Mouse (Mus musculus) C2C12 (cell line): ENCODE results near the gene Myo9a.

Experiments
- CTCF ChIP-seq: IDR thresholded peaks from one replicate; pipeline ENCODE4 v1.5.1; 2011; ENCODE audit not compliant: control insufficient read depth, insufficient read depth, insufficient read length
- FOSL1 ChIP-seq: IDR thresholded peaks from one replicate; pipeline ENCODE4 v1.8.0; 2011; ENCODE audit warnings: mild to moderate bottlenecking, low read length; ENCODE audit not compliant: poor library complexity, insufficient read depth, severe bottlenecking
- MAX ChIP-seq: IDR thresholded peaks from one replicate; pipeline ENCODE4 v1.6.1; 2011; ENCODE audit warnings: mild to moderate bottlenecking, control low read depth
- USF1 ChIP-seq: IDR thresholded peaks from one replicate; pipeline ENCODE4 v1.6.1; 2011; ENCODE audit warnings: low read depth, mild to moderate bottlenecking, control low read depth, moderate library complexity

DNA sequence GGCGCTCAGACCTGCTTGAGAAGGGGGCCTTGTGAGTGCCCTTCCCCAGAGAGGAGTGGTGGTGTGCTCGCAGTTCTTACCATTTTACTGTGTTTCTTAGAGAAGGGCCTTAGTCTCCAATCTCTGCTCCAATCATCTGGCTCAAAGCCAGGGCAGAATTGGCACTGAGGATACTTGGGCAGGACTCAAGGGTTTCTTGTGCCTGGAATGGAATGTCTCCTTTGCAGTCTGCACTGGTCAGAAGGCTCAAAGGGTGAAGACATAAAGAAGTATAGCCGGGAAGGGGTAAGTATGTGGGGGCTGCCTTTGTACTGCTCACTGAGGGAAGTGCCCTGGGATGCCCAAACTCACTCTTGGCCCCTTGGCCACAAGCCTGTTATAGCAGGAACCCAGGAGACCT lies 41.5 kb upstream of the Myo9a start:
- TF ChIP-seq CTCF (no peak), USF1 (no peak), MAX (no peak), FOSL1 (no peak)
